ENCODE assay signal across 15 mouse cellular contexts in genomic region chr15:78563937-78564336, GRCm38 (mm10). TPM values are rescaled to one million over a fixed set of nuclear protein-coding genes. Genes with fewer than 3 reads are reported as not detected.
DNase-seq lines count a peak whose midpoint lies in the region; ATAC-seq lines count a peak whose summit lies in the region.
"Had no signal": no experiment of that assay in that cellular context is flagged by ENCODE, and none has a peak within 500 bp of the region (broad histone marks: within the 10 kb centered on the region; RNA-seq: fewer than 3 reads in every experiment).

No protein-coding gene starts in this region.

- H3K27me3 ChIP-seq in heart, embryonic 16.5 days (ENCODE audit: control insufficient read depth, insufficient read depth, low read length): no peaks in the 10 kb centered on the region
- no peaks in the 10 kb centered on the region for H3K27me3 ChIP-seq in kidney, embryonic 15.5 days
- H3K27me3 ChIP-seq: embryonic facial prominence, embryonic 13.5 days; neural tube, embryonic 15.5 days; stomach, embryonic 15.5 days had no signal

- intact Hi-C loops in left cerebral cortex, postnatal 10 days (cut with DNase I): no loop called here

- no peak overlapping the region for H3K4me2 ChIP-seq in heart, embryonic 16.5 days (ENCODE audit: low read depth, low read length)
- H3K4me2 ChIP-seq in kidney, embryonic 15.5 days: no peak overlapping the region
- H3K4me2 ChIP-seq: embryonic facial prominence, embryonic 13.5 days; neural tube, embryonic 15.5 days; stomach, embryonic 15.5 days had no signal

- ATAC-seq in heart, embryonic 16.5 days (replicated peaks; ENCODE audit: extremely low read depth, insufficient read depth, low FRiP score): peak; percentile 45
- ATAC-seq in inflammation-experienced regulatory T-cells, adult 6 months: peak; percentile 85
- ATAC-seq in kidney, embryonic 15.5 days (replicated peaks; ENCODE audit: low FRiP score): no peak

- no peak overlapping the region for H3K27ac ChIP-seq in heart, embryonic 16.5 days (ENCODE audit: low read length)
- H3K27ac ChIP-seq in kidney, embryonic 15.5 days: no peak overlapping the region
- H3K27ac ChIP-seq: embryonic facial prominence, embryonic 13.5 days; limb, embryonic 10.5 days; neural tube, embryonic 15.5 days; stomach, embryonic 15.5 days had no signal

- no peak overlapping the region for H3K4me3 ChIP-seq in heart, embryonic 16.5 days (ENCODE audit: low read length)
- no peak overlapping the region for H3K4me3 ChIP-seq in kidney, embryonic 15.5 days (replicated peaks)
- H3K4me3 ChIP-seq: embryonic facial prominence, embryonic 13.5 days; limb, embryonic 10.5 days; neural tube, embryonic 15.5 days; stomach, embryonic 15.5 days had no signal

- H3K4me1 ChIP-seq in heart, embryonic 16.5 days (ENCODE audit: control insufficient read depth, insufficient read depth, low read length): no peaks in the 10 kb centered on the region
- H3K4me1 ChIP-seq in kidney, embryonic 15.5 days: peaks cover 9% of the 10 kb centered on the region; the same call in 1 of the 2 replicates
- H3K4me1 ChIP-seq: limb, embryonic 10.5 days; neural tube, embryonic 15.5 days; stomach, embryonic 15.5 days had no signal

- H3K9ac ChIP-seq in heart, embryonic 16.5 days (ENCODE audit: low read length): no peak overlapping the region
- H3K9ac ChIP-seq in kidney, embryonic 15.5 days: no peak overlapping the region
- H3K9ac ChIP-seq: embryonic facial prominence, embryonic 13.5 days; stomach, embryonic 15.5 days had no signal

- 63% methylated on average over 5 of the region's 5 CpGs for WGBS in heart, embryonic 16.5 days
- WGBS in kidney, embryonic 15.5 days: 72% methylated on average over 5 of the region's 5 CpGs

- no peaks in the 10 kb centered on the region for H3K9me3 ChIP-seq in heart, embryonic 16.5 days (replicated peaks; ENCODE audit: control insufficient read depth, low read length)
- no peaks in the 10 kb centered on the region for H3K9me3 ChIP-seq in kidney, embryonic 15.5 days (replicated peaks)
- H3K9me3 ChIP-seq: embryonic facial prominence, embryonic 13.5 days; limb, embryonic 10.5 days; neural tube, embryonic 15.5 days; stomach, embryonic 15.5 days had no signal

- no peak for DNase-seq in heart, adult 9 months (ENCODE audit: low spot score in 2 of 2)
- peak; percentile 86 for DNase-seq in naive thymus-derived CD4-positive, alpha-beta T cell, adult 2 months (ENCODE audit: low read depth)
- peak; percentile 81 for DNase-seq in thymus, postnatal 14 days
- DNase-seq in gastrocnemius, adult 8-10 months (ENCODE audit: low spot score in 2 of 2): no peak
- DNase-seq in left cerebral cortex, postnatal 10 days (ENCODE audit: extremely low spot score in 1 of 2, low spot score in 2 of 2): no peak
- DNase-seq: gastrocnemius, postnatal 36 days; kidney, postnatal 36 days had no signal

- H3K36me3 ChIP-seq in heart, embryonic 16.5 days (ENCODE audit: control insufficient read depth, insufficient read depth): no peaks in the 10 kb centered on the region
- no peaks in the 10 kb centered on the region for H3K36me3 ChIP-seq in kidney, embryonic 15.5 days
- H3K36me3 ChIP-seq: embryonic facial prominence, embryonic 13.5 days; limb, embryonic 10.5 days; neural tube, embryonic 15.5 days; stomach, embryonic 15.5 days had no signal

RNA-seq across cellular contexts. Expression of gene Rac2, which starts 8.6 kb away (rescaled TPM):
- polyA plus RNA-seq in heart, embryonic 16.5 days (2015; fragmentation: Nextera tagmentation; extraction: Ambion mirVana): 38.2 and 88.5 TPM in 2 replicates
- polyA plus RNA-seq in inflammation-experienced regulatory T-cells, adult 6 months (2017; shearing (Covaris generic)): 1,000 to 10,000 TPM; 2,973 to 4,396 (median 4,109) TPM
- polyA plus RNA-seq in kidney, embryonic 15.5 days (2015; fragmentation: Nextera tagmentation; extraction: Ambion mirVana): 8.1 and 11.1 TPM in 2 replicates
- 1 to 10 TPM in 2 of 4 experiments, not detected in 2; 1.1 to 1.3 TPM for total RNA-seq in gastrocnemius, adult 8-10 months (2022)
- total RNA-seq in left cerebral cortex, postnatal 10 days (2021): 1 to 10 TPM; 1.6 to 2.1 TPM
- polyA plus RNA-seq: C2C12 had no signal

RNA-seq across cellular contexts. Expression of gene Sstr3, which starts 19.5 kb away (rescaled TPM):
- 0.09 TPM in 1 of 2 replicates, not detected in the other for polyA plus RNA-seq in heart, embryonic 16.5 days (2015; fragmentation: Nextera tagmentation; extraction: Ambion mirVana)
- polyA plus RNA-seq in inflammation-experienced regulatory T-cells, adult 6 months (2017; shearing (Covaris generic)): under 1 TPM in 1 of 3 experiments, not detected in 2; 0.17 TPM
- 0.30 and 0.58 TPM in 2 replicates for polyA plus RNA-seq in kidney, embryonic 15.5 days (2015; fragmentation: Nextera tagmentation; extraction: Ambion mirVana)
- total RNA-seq in gastrocnemius, adult 8-10 months (2022): not detected
- 10 to 100 TPM; 12.9 to 14.4 TPM for total RNA-seq in left cerebral cortex, postnatal 10 days (2021)
- total RNA-seq: gastrocnemius, postnatal 36 days had no signal
- polyA plus RNA-seq: C2C12; embryonic facial prominence, embryonic 13.5 days; limb, embryonic 10.5 days had no signal

RNA-seq across cellular contexts. Expression of gene C1qtnf6, which starts 32.7 kb away (rescaled TPM):
- 33.1 and 33.5 TPM in 2 replicates for polyA plus RNA-seq in heart, embryonic 16.5 days (2015; fragmentation: Nextera tagmentation; extraction: Ambion mirVana)
- 10 to 100 TPM in 1 of 3 experiments, 1 to 10 TPM in 2; 7.7 to 24.3 (median 8.0) TPM for polyA plus RNA-seq in inflammation-experienced regulatory T-cells, adult 6 months (2017; shearing (Covaris generic))
- 27.7 and 30.4 TPM in 2 replicates for polyA plus RNA-seq in kidney, embryonic 15.5 days (2015; fragmentation: Nextera tagmentation; extraction: Ambion mirVana)
- total RNA-seq in gastrocnemius, adult 8-10 months (2022): 1 to 10 TPM in 3 of 4 experiments, under 1 TPM in 1; 0.82 to 2.9 (median 1.6) TPM
- total RNA-seq in left cerebral cortex, postnatal 10 days (2021): 10 to 100 TPM; 14.4 to 15.9 TPM

RNA-seq across cellular contexts. Expression of gene Cyth4, which starts 32.9 kb away (rescaled TPM):
- 7.0 and 9.6 TPM in 2 replicates for polyA plus RNA-seq in heart, embryonic 16.5 days (2015; fragmentation: Nextera tagmentation; extraction: Ambion mirVana)
- 100 to 1,000 TPM; 236 to 339 (median 298) TPM for polyA plus RNA-seq in inflammation-experienced regulatory T-cells, adult 6 months (2017; shearing (Covaris generic))
- polyA plus RNA-seq in kidney, embryonic 15.5 days (2015; fragmentation: Nextera tagmentation; extraction: Ambion mirVana): 7.1 and 8.1 TPM in 2 replicates
- 1 to 10 TPM in 2 of 4 experiments, under 1 TPM in 2; 0.80 to 1.9 (median 1.1) TPM for total RNA-seq in gastrocnemius, adult 8-10 months (2022)
- total RNA-seq in left cerebral cortex, postnatal 10 days (2021): 10 to 100 TPM; 10.4 to 11.6 TPM

Comparison
In these comparisons a context has a peak if more than half of its experiments do, and no peak if none do; other contexts are left out.
1. DNase-seq: peak in naive thymus-derived CD4-positive, alpha-beta T cell, adult 2 months (single experiment) and thymus, postnatal 14 days (single experiment); none in heart, adult 9 months (0 of 2), gastrocnemius, adult 8-10 months (0 of 2) and left cerebral cortex, postnatal 10 days (0 of 2).
2. RNA of gene Rac2, which starts 8.6 kb away (polyA plus RNA-seq): 2,973 to 4,396 TPM in inflammation-experienced regulatory T-cells, adult 6 months; 38.2 to 88.5 TPM in heart, embryonic 16.5 days and 8.1 to 11.1 TPM in kidney, embryonic 15.5 days; every median in the first group is over 10 times any median in the second.